8 mouse cellular contexts compared by ENCODE assay signal in the genomic region with DNA sequence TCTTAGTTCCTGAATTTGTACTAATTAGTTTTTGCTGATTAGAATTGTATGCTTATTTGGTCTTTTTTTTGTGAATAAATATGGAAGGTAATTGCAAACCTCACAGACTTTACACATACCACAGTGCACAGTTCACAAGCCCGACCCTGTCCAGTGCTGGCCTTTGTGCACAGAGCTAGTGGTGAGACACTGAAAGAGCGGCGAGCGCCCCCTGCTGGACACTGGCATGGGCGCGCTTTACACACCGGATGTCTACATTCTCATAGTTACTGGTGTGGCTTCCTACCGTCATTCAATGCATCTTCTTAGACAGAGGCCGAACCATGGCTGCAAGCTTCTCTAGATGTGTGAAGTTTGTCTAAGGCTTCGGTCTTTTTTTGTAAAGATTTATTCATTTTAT. TPM values are rescaled to one million over a fixed set of nuclear protein-coding genes. Genes with fewer than 3 reads are reported as not detected.
A peak's percentile ranks its signal among the peaks of the same experiment; 100 is the strongest.
DNase-seq lines count a peak whose midpoint lies in the region; ATAC-seq and TF ChIP-seq lines count a peak whose summit lies in the region.

No protein-coding gene starts in this region.

- peak; percentile 71 for ATAC-seq in liver, embryonic 16.5 days (ENCODE audit: low read depth)
- ATAC-seq in neural tube, embryonic 14.5 days (ENCODE audit: low read depth) = peak; percentile 91

- H3K4me2 ChIP-seq in liver, embryonic 16.5 days (ENCODE audit: low read depth, low read length) = no peak overlapping the region
- H3K4me2 ChIP-seq in neural tube, embryonic 14.5 days (ENCODE audit: low read depth, low read length) = no peak overlapping the region

- H3K9ac ChIP-seq in liver, embryonic 16.5 days (ENCODE audit: low read depth, low read length) = no peak overlapping the region
- no peak overlapping the region for H3K9ac ChIP-seq in neural tube, embryonic 14.5 days (replicated peaks; ENCODE audit: low read depth, low read length)

- peaks cover 43% of the 10 kb centered on the region for H3K27me3 ChIP-seq in E14TG2a.4 (ENCODE audit: insufficient read depth, low read length)
- peaks cover 47% of the 10 kb centered on the region for H3K27me3 ChIP-seq in forebrain, embryonic 10.5 days (ENCODE audit: poor library complexity, severe bottlenecking)
- peaks cover 29% of the 10 kb centered on the region for H3K27me3 ChIP-seq in liver, embryonic 16.5 days (ENCODE audit: control insufficient read depth, insufficient read depth, low read depth, low read length)
- H3K27me3 ChIP-seq in neural tube, embryonic 14.5 days (ENCODE audit: control insufficient read depth, insufficient read depth, low read length) = 0 out of 2 replicates have a peak, but pooled peaks cover 3% of the 10 kb centered on the region
- no peaks in the 10 kb centered on the region; the same call in 1 of the 2 replicates for H3K27me3 ChIP-seq in testis, adult 2 months (ENCODE audit: control insufficient read depth, insufficient read depth, low read length)

- peak; percentile 76 for TF ChIP-seq CTCF in E14TG2a.4 (conservative IDR thresholded peaks at IDR 0.05; ENCODE audit: low read length)
- peak; percentile 89; the same call in 1 of the 2 replicates for TF ChIP-seq CTCF in testis, adult 2 months (IDR thresholded peaks at IDR 0.05; ENCODE audit: control insufficient read depth, insufficient read depth, insufficient replicate concordance, low read depth, low read length)

- no peaks in the 10 kb centered on the region for H3K36me3 ChIP-seq in E14TG2a.4 (ENCODE audit: insufficient read depth, low read length)
- peaks cover 79% of the 10 kb centered on the region for H3K36me3 ChIP-seq in forebrain, embryonic 10.5 days (replicated peaks)
- H3K36me3 ChIP-seq in liver, embryonic 16.5 days (ENCODE audit: control insufficient read depth, insufficient read depth) = no peaks in the 10 kb centered on the region
- peaks cover 12% of the 10 kb centered on the region; the same call in 1 of the 2 replicates for H3K36me3 ChIP-seq in neural tube, embryonic 14.5 days (ENCODE audit: control insufficient read depth, insufficient read depth, low read length)
- H3K36me3 ChIP-seq in testis, adult 2 months (ENCODE audit: control insufficient read depth, insufficient read depth, low read length) = no peaks in the 10 kb centered on the region

- H3K4me1 ChIP-seq in E14TG2a.4 (replicated peaks; ENCODE audit: low read depth, low read length) = peaks cover 50% of the 10 kb centered on the region
- H3K4me1 ChIP-seq in forebrain, embryonic 10.5 days = peaks cover 29% of the 10 kb centered on the region
- peaks cover 6% of the 10 kb centered on the region; the same call in 1 of the 2 replicates for H3K4me1 ChIP-seq in liver, embryonic 16.5 days (ENCODE audit: control insufficient read depth, low read depth, low read length)
- no peaks in the 10 kb centered on the region; the same call in 1 of the 2 replicates for H3K4me1 ChIP-seq in neural tube, embryonic 14.5 days (ENCODE audit: control insufficient read depth, insufficient read depth, low read length)
- H3K4me1 ChIP-seq in testis, adult 2 months (ENCODE audit: control insufficient read depth, insufficient read depth, low read length) = peaks cover 40% of the 10 kb centered on the region

- DNase-seq in c-Kit-positive CD71-negative TER-119-negative erythroid progenitor cells, embryonic 14.5 days (ENCODE audit: low read depth) = peak; percentile 72
- DNase-seq in forebrain, embryonic 10.5 days (ENCODE audit: extremely low spot score, low spot score) = peak; percentile 83
- peak; percentile 76 to 86 for DNase-seq in heart, postnatal 10 days
- peak; percentile 39 for DNase-seq in large intestine, adult 2 months (ENCODE audit: low read depth, low spot score)

- H3K27ac ChIP-seq in forebrain, embryonic 10.5 days = no peak overlapping the region
- no peak overlapping the region for H3K27ac ChIP-seq in liver, embryonic 16.5 days (ENCODE audit: low read length)
- H3K27ac ChIP-seq in neural tube, embryonic 14.5 days (ENCODE audit: low read depth, low read length) = no peak overlapping the region
- H3K27ac ChIP-seq in testis, adult 2 months (ENCODE audit: control insufficient read depth, insufficient read depth, low read depth, low read length) = no peak overlapping the region

- no peak for TF ChIP-seq POLR2A in testis, adult 2 months (IDR thresholded peaks at IDR 0.05; ENCODE audit: control insufficient read depth, low read depth, low read length)

- WGBS in forebrain, embryonic 10.5 days = 18% methylated on average over 10 of the region's 10 CpGs
- 16% methylated on average over 10 of the region's 10 CpGs for WGBS in large intestine, adult 2 months
- WGBS in liver, embryonic 16.5 days (ENCODE audit: insufficient replicate concordance) = 9% methylated on average over 10 of the region's 10 CpGs
- 11% methylated on average over 10 of the region's 10 CpGs for WGBS in neural tube, embryonic 14.5 days

- intact Hi-C loops in heart, postnatal 10 days (cut with DNase I) = no loop called here

- no peaks in the 10 kb centered on the region for H3K9me3 ChIP-seq in E14TG2a.4 (ENCODE audit: low read length)
- H3K9me3 ChIP-seq in forebrain, embryonic 10.5 days = no peaks in the 10 kb centered on the region
- H3K9me3 ChIP-seq in liver, embryonic 16.5 days (replicated peaks; ENCODE audit: control insufficient read depth, low read length) = no peaks in the 10 kb centered on the region
- no peaks in the 10 kb centered on the region for H3K9me3 ChIP-seq in neural tube, embryonic 14.5 days (ENCODE audit: control insufficient read depth, low read length)

- no peak overlapping the region for H3K4me3 ChIP-seq in E14TG2a.4 (replicated peaks; ENCODE audit: low read length)
- H3K4me3 ChIP-seq in forebrain, embryonic 10.5 days = no peak overlapping the region
- no peak overlapping the region for H3K4me3 ChIP-seq in liver, embryonic 16.5 days (ENCODE audit: low read depth, low read length)
- no peak overlapping the region for H3K4me3 ChIP-seq in neural tube, embryonic 14.5 days (ENCODE audit: low read depth, low read length)
- no peak overlapping the region for H3K4me3 ChIP-seq in testis, adult 2 months (ENCODE audit: control insufficient read depth, low read depth, low read length)

RNA-seq across cellular contexts. Expression of a gene that starts 51.8 kb away (rescaled TPM):
- polyA plus RNA-seq in forebrain, embryonic 10.5 days (2016; fragmentation: Nextera tagmentation; extraction: Ambion mirVana) = 24.4 and 26.0 TPM in 2 replicates
- total RNA-seq in heart, postnatal 10 days (2021) = 10 to 100 TPM; 10.1 to 14.4 TPM
- 5.6 and 6.0 TPM in 2 replicates for polyA plus RNA-seq in large intestine, adult 2 months (2012; rRNA removed)
- polyA plus RNA-seq in liver, embryonic 16.5 days (2015; fragmentation: Nextera tagmentation; extraction: Ambion mirVana) = 5.8 and 6.1 TPM in 2 replicates
- 18.8 and 22.1 TPM in 2 replicates for polyA plus RNA-seq in neural tube, embryonic 14.5 days (2014; fragmentation: Nextera tagmentation; extraction: Ambion mirVana)
- 12.5 and 15.8 TPM in 2 replicates for polyA plus RNA-seq in testis, adult 2 months (2012; rRNA removed)
